Mouse (Mus musculus) small intestine, adult 2 months (tissue): ENCODE results near the gene Ssc4d.

Source experiments
- CTCF ChIP-seq: fragments of 200-500 bp; IDR thresholded peaks from 2 replicates; pipeline ENCODE4 v1.5.1; 2012; ENCODE audit warnings: low read depth, mild to moderate bottlenecking, control low read depth, inconsistent platforms, low read length, moderate library complexity, mixed read lengths; ENCODE audit not compliant: insufficient replicate concordance, insufficient read length; ENCODE audit errors: extremely low read depth
- POLR2A ChIP-seq: fragments of 200-500 bp; IDR thresholded peaks from 2 replicates; pipeline ENCODE4 v1.6.1; 2012; ENCODE audit warnings: low read depth, mild to moderate bottlenecking, control low read depth, inconsistent platforms, low read length, moderate library complexity

DNA sequence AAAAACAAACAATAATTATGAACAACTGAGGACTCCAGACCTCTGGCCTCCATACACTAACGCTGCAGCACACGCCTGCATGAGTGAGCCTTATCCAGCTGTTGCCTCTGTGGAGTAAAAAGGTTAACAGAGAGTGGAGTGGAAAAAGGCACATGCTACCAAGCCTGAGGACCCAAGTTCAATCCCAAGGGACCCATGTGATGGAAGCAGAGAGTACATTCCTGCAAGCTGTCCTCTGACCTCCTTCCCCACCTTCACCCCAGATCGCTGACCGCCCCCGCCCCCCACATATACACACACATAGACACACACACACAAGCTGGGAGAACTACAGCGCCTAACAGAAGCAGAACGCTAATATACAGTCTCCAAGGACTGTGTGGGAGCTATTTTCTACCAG is 50.4 kb downstream of the Ssc4d start:
- TF ChIP-seq POLR2A (no peak), CTCF (no peak)
